Mouse (Mus musculus) intestine, embryonic 16.5 days (tissue): ENCODE measurements around the gene Sipa1. TPM values are rescaled to one million over a fixed set of nuclear protein-coding genes. Genes with fewer than 3 reads are reported as not detected.

Source experiments
- ATAC-seq: fragments of 200-750 bp; cut with Nextera tagmentation; 2 replicates; pipeline ENCODE4 v1.8.0; 2017; ENCODE audit warnings: moderate TSS enrichment, moderate library complexity
- H3K27ac ChIP-seq: fragments of 300-500 bp; sonication (generic); 2 replicates; pipeline ENCODE4 v1.5.1; 2014; ENCODE audit warnings: mild to moderate bottlenecking, low read length
- H3K27me3 ChIP-seq: fragments of 300-500 bp; sonication (generic); replicated peaks from 2 replicates; pipeline ENCODE4 v1.6.1; 2014; ENCODE audit warnings: low read length, control low read depth, mixed read lengths; ENCODE audit not compliant: control insufficient read depth, insufficient read depth
- H3K36me3 ChIP-seq: fragments of 300-500 bp; sonication (generic); 2 replicates; pipeline ENCODE4 v1.6.1; 2014; ENCODE audit warnings: low read length, control low read depth; ENCODE audit not compliant: control insufficient read depth, insufficient read depth
- H3K4me1 ChIP-seq: fragments of 300-500 bp; sonication (generic); 2 replicates; pipeline ENCODE4 v1.6.1; 2014; ENCODE audit warnings: low read length, control low read depth, mixed read lengths; ENCODE audit not compliant: control insufficient read depth, insufficient read depth
- H3K4me2 ChIP-seq: fragments of 300-500 bp; sonication (generic); 2 replicates; pipeline ENCODE4 v1.6.1; 2014; ENCODE audit warnings: low read depth, low read length, control low read depth
- H3K4me3 ChIP-seq: fragments of 300-500 bp; sonication (generic); 2 replicates; pipeline ENCODE4 v1.5.1; 2014; ENCODE audit warnings: mild to moderate bottlenecking, low read length
- H3K9ac ChIP-seq: fragments of 300-500 bp; sonication (generic); 2 replicates; pipeline ENCODE4 v1.6.1; 2014; ENCODE audit warnings: low read depth, low read length
- H3K9me3 ChIP-seq: fragments of 300-500 bp; sonication (generic); 2 replicates; pipeline ENCODE4 v1.6.1; 2016; ENCODE audit warnings: low read length, control low read depth; ENCODE audit not compliant: control insufficient read depth
- WGBS: fragments of 180-500 bp; shearing (Covaris S2); extraction: QIAGEN DNeasy Blood & Tissue Kit; methylation state at CpG from one replicate; pipeline ENCODE4 v1.1.7; 2014; 5-methylcytosine and 5-hydroxymethylcytosine counted together
- polyA plus RNA-seq: library from polyadenylated mRNA; unstranded; fragments of >200 nt; fragmentation: Nextera tagmentation; extraction: Ambion mirVana; gene quantifications from 2 replicates; pipeline ENCODE4 v1.2.1, GENCODE M21; 2015

Sipa1 gene
- polyA plus RNA-seq = 15.8 and 20.8 TPM in 2 replicates

GRCm38 (mm10) chr19:5662981-5663913 is at the start of gene Sipa1:
Sipa1 (minus strand) TSS chr19:5663707.
- Histone ChIP-seq H3K36me3 (peaks cover 16% of the 10 kb centered on the region), H3K4me1 (peaks cover 26% of the 10 kb centered on the region), H3K4me2 (peak within 1 kb of the TSS; percentile 76), H3K27ac (peak within 1 kb of the TSS; percentile 93), H3K9me3 (no peaks in the 10 kb centered on the region), H3K4me3 (peak within 1 kb of the TSS; percentile 62), H3K9ac (peak within 1 kb of the TSS; percentile 76), H3K27me3 (no peaks in the 10 kb centered on the region)
- 2% methylated on average over 32 of the region's 32 CpGs for WGBS
- ATAC-seq = peak; percentile 97

GRCm38 (mm10) chr19:5713255-5713654 is 49.7 kb upstream of the Sipa1 start:
- peaks cover 14% of the 10 kb centered on the region for H3K4me1 ChIP-seq
- 71% methylated on average over 5 of the region's 5 CpGs for WGBS
- peak overlapping the region; percentile 41; the same call in 1 of the 2 replicates for H3K9ac ChIP-seq
- H3K27me3 ChIP-seq = no peaks in the 10 kb centered on the region
- H3K4me2 ChIP-seq = 0 out of 2 replicates have a peak overlapping the region, but pooled peaks have one; percentile 20
- H3K27ac ChIP-seq = peak overlapping the region; percentile 11; the same call in 1 of the 2 replicates
- peak; percentile 29 for ATAC-seq
- no peaks in the 10 kb centered on the region for H3K9me3 ChIP-seq
- peaks cover 9% of the 10 kb centered on the region; the same call in 1 of the 2 replicates for H3K36me3 ChIP-seq
- H3K4me3 ChIP-seq = no peak overlapping the region

GRCm38 (mm10) chr19:5711907-5712460 is 48.5 kb upstream of the Sipa1 start:
- Histone ChIP-seq H3K4me3 (no peak overlapping the region), H3K4me1 (peaks cover 14% of the 10 kb centered on the region), H3K36me3 (peaks cover 7% of the 10 kb centered on the region; the same call in 1 of the 2 replicates), H3K27me3 (no peaks in the 10 kb centered on the region), H3K27ac (no peak overlapping the region), H3K9ac (no peak overlapping the region), H3K9me3 (no peaks in the 10 kb centered on the region), H3K4me2 (no peak overlapping the region)
- ATAC-seq = no peak
- 94% methylated on average over 14 of the region's 14 CpGs for WGBS

- Histone ChIP-seq H3K36me3 (peaks cover 7% of the 10 kb centered on the region; the same call in 1 of the 2 replicates), H3K9me3 (no peaks in the 10 kb centered on the region), H3K27ac (no peak overlapping the region), H3K27me3 (no peaks in the 10 kb centered on the region), H3K4me3 (no peak overlapping the region), H3K4me2 (no peak overlapping the region), H3K4me1 (peaks cover 13% of the 10 kb centered on the region), H3K9ac (no peak overlapping the region)
- ATAC-seq = no peak
- 26% methylated on average over 3 of the region's 3 CpGs for whole genome bisulfite sequencing
Observed at GRCm38 (mm10) chr19:5711218-5711617, 47.7 kb upstream of the Sipa1 start.

- no peak overlapping the region for H3K9ac ChIP-seq
- no peak overlapping the region for H3K4me2 ChIP-seq
- H3K27me3 ChIP-seq = no peaks in the 10 kb centered on the region
- no peaks in the 10 kb centered on the region for H3K9me3 ChIP-seq
- no peak for ATAC-seq
- H3K4me3 ChIP-seq = no peak overlapping the region
- H3K27ac ChIP-seq = no peak overlapping the region
- peaks cover 15% of the 10 kb centered on the region for H3K4me1 ChIP-seq
- 88% methylated on average over 8 of the region's 8 CpGs for WGBS
- peaks cover 7% of the 10 kb centered on the region; the same call in 1 of the 2 replicates for H3K36me3 ChIP-seq
Observed at GRCm38 (mm10) chr19:5710581-5710980, 47.1 kb upstream of the Sipa1 start.

- peaks cover 7% of the 10 kb centered on the region; the same call in 1 of the 2 replicates for H3K36me3 ChIP-seq
Observed at GRCm38 (mm10) chr19:5710068-5710467, 46.6 kb upstream of the Sipa1 start.

GRCm38 (mm10) chr19:5704801-5705571 is 41.5 kb upstream of the Sipa1 start:
- Histone ChIP-seq H3K9me3 (no peaks in the 10 kb centered on the region), H3K27me3 (no peaks in the 10 kb centered on the region), H3K4me3 (no peak overlapping the region), H3K27ac (peak overlapping the region; percentile 84), H3K36me3 (peaks cover 29% of the 10 kb centered on the region; the same call in 1 of the 2 replicates), H3K4me1 (peaks cover 21% of the 10 kb centered on the region), H3K4me2 (0 out of 2 replicates have a peak overlapping the region, but pooled peaks have one; percentile 2), H3K9ac (peak overlapping the region; percentile 48)
- ATAC-seq = peak; percentile 85
- WGBS = 32% methylated on average over 10 of the region's 10 CpGs

More at GRCm38 (mm10) chr19:5710068-5710467, 46.6 kb upstream of the Sipa1 start:
- no peak for ATAC-seq
- Histone ChIP-seq H3K9ac (no peak overlapping the region), H3K27me3 (no peaks in the 10 kb centered on the region), H3K4me1 (peaks cover 20% of the 10 kb centered on the region), H3K27ac (no peak overlapping the region), H3K4me3 (no peak overlapping the region), H3K9me3 (no peaks in the 10 kb centered on the region), H3K4me2 (no peak overlapping the region)
- 95% methylated on average over 6 of the region's 6 CpGs for WGBS

GRCm38 (mm10) chr19:5704163-5704800 is 40.8 kb upstream of the Sipa1 start, which contains the start of gene Kcnk7:
Kcnk7 (plus strand) TSS chr19:5704367.
- H3K36me3 ChIP-seq = peaks cover 30% of the 10 kb centered on the region; the same call in 1 of the 2 replicates
- 0 out of 2 replicates have a peak within 1 kb of the TSS, but pooled peaks have one; percentile 2 for H3K4me2 ChIP-seq
- H3K27me3 ChIP-seq = no peaks in the 10 kb centered on the region
- WGBS = 66% methylated on average over 17 of the region's 17 CpGs
- peak; percentile 8; the same call in 1 of the 2 replicates for ATAC-seq
- H3K4me3 ChIP-seq = no peak within 1 kb of the TSS
- peak within 1 kb of the TSS; percentile 48 for H3K9ac ChIP-seq
- H3K4me1 ChIP-seq = peaks cover 21% of the 10 kb centered on the region
- no peaks in the 10 kb centered on the region for H3K9me3 ChIP-seq
- H3K27ac ChIP-seq = peak within 1 kb of the TSS; percentile 84
